Mouse (Mus musculus): ENCODE data around the gene Spns1. TPM values are rescaled to one million over a fixed set of nuclear protein-coding genes. Genes with fewer than 3 reads are reported as not detected.

Gene Spns1
- polyA plus RNA-seq, 1 experiment = 40.2 TPM

DNA sequence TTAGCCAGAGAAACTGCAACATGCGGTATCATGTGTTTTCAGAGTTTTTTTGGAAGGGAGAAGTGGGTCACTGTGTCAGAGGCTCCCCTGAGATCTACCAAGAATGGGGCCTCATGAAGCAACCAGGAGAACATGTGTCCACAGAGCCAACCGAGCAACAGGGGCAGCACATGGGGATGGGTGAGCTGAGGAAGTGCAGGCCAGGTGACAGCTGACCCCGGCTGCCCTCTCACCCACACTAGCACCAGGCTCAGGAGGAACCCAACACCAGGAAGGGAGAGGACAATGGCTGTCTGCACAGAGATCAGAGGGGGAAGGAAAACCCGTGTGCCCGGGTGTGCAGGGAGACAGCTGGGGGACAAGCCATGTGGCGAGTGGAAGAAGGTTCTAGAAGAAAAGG lies 2.7 kb downstream of the Spns1 start:
- TF ChIP-seq CTCF (IDR thresholded peaks at IDR 0.05; ENCODE audit: borderline replicate concordance, insufficient read depth, low read length) (no peak), POLR2A (IDR thresholded peaks at IDR 0.05; ENCODE audit: low read depth, low read length) (no peak)
- Histone ChIP-seq H3K4me3 (ENCODE audit: insufficient read depth, low read length) (no peak overlapping the region), H3K4me1 (ENCODE audit: control insufficient read depth, insufficient read depth, low read length) (peaks cover 2% of the 10 kb centered on the region; the same call in 1 of the 2 replicates), H3K27ac (ENCODE audit: insufficient read depth, low read length) (no peak overlapping the region)

- Histone ChIP-seq H3K4me1 (ENCODE audit: control insufficient read depth, insufficient read depth, low read length) (peaks cover 2% of the 10 kb centered on the region; the same call in 1 of the 2 replicates), H3K4me3 (ENCODE audit: insufficient read depth, low read length) (no peak overlapping the region), H3K27ac (ENCODE audit: insufficient read depth, low read length) (no peak overlapping the region)
- TF ChIP-seq POLR2A (IDR thresholded peaks at IDR 0.05; ENCODE audit: low read depth, low read length) (no peak), CTCF (IDR thresholded peaks at IDR 0.05; ENCODE audit: borderline replicate concordance, insufficient read depth, low read length) (no peak)
Measured at GRCm38 (mm10) chr7:126373007-126373406, 4.2 kb downstream of the Spns1 start.

- no peaks in the 10 kb centered on the region for H3K4me1 ChIP-seq (ENCODE audit: control insufficient read depth, insufficient read depth, low read length)
- no peak within 1 kb of the TSS for H3K4me3 ChIP-seq (ENCODE audit: insufficient read depth, low read length)
- H3K27ac ChIP-seq (ENCODE audit: insufficient read depth, low read length) = no peak within 1 kb of the TSS
- TF ChIP-seq POLR2A (IDR thresholded peaks at IDR 0.05; ENCODE audit: low read depth, low read length) (no peak), CTCF (IDR thresholded peaks at IDR 0.05; ENCODE audit: borderline replicate concordance, insufficient read depth, low read length) (no peak)
Measured at GRCm38 (mm10) chr7:126369393-126369792, 7.9 kb downstream of the Spns1 start, which contains the start of gene Lat. Lat (minus strand) TSS chr7:126369570.

DNA sequence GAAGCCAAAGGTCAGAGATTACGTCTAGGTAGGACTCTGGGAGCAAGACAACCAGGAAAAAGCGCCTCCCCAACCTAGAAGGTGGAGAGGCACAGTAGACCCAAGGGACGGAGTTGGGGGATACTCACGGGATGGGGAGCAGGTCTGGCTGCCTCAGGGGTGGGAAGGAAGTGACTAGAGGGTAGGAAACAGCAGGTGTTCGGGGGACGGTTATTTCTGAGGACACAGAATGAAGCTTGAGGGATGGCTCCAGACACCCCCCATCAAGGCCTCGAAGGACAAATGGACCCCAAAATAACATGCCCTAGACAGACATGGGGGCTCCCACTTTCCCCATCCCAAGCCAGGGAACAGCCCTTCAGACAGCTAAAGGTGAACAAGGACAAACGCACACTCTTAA lies 8.9 kb downstream of the Spns1 start:
- Histone ChIP-seq H3K4me3 (ENCODE audit: insufficient read depth, low read length) (no peak overlapping the region), H3K27ac (ENCODE audit: insufficient read depth, low read length) (no peak overlapping the region), H3K4me1 (ENCODE audit: control insufficient read depth, insufficient read depth, low read length) (no peaks in the 10 kb centered on the region)
- TF ChIP-seq POLR2A (IDR thresholded peaks at IDR 0.05; ENCODE audit: low read depth, low read length) = no peak
- no peak for TF ChIP-seq CTCF (IDR thresholded peaks at IDR 0.05; ENCODE audit: borderline replicate concordance, insufficient read depth, low read length)

GRCm38 (mm10) chr7:126367636-126368035 lies 9.6 kb downstream of the Spns1 start:
- TF ChIP-seq POLR2A (IDR thresholded peaks at IDR 0.05; ENCODE audit: low read depth, low read length) (no peak), CTCF (IDR thresholded peaks at IDR 0.05; ENCODE audit: borderline replicate concordance, insufficient read depth, low read length) (no peak)
- H3K27ac ChIP-seq (ENCODE audit: insufficient read depth, low read length) = no peak overlapping the region
- no peaks in the 10 kb centered on the region for H3K4me1 ChIP-seq (ENCODE audit: control insufficient read depth, insufficient read depth, low read length)
- H3K4me3 ChIP-seq (ENCODE audit: insufficient read depth, low read length) = no peak overlapping the region

GRCm38 (mm10) chr7:126363038-126363437 lies 14.2 kb downstream of the Spns1 start:
- H3K4me1 ChIP-seq (ENCODE audit: control insufficient read depth, insufficient read depth, low read length) = no peaks in the 10 kb centered on the region
- no peak overlapping the region for H3K27ac ChIP-seq (ENCODE audit: insufficient read depth, low read length)
- TF ChIP-seq POLR2A (IDR thresholded peaks at IDR 0.05; ENCODE audit: low read depth, low read length) (no peak), CTCF (IDR thresholded peaks at IDR 0.05; ENCODE audit: borderline replicate concordance, insufficient read depth, low read length) (no peak)
- no peak overlapping the region for H3K4me3 ChIP-seq (ENCODE audit: insufficient read depth, low read length)

DNA sequence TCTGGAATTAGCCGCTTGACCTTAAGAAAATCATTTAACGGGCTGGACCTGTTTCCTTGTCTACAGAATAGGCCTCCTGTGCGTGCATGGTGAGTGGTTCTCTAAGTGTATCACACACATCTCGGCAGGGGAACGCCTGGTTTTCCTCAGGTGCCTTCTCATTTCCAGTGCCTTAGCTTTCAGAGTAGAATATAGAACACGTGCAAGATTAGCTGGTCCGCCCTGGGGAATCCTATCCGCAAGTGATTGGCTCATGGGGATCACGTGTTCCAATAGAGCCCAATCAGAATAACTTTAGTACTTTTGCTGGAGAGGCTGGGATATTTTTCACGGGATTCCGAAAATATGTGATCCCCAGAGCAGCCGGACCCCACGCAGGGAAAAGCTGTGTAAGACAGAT lies 18.2 kb downstream of the Spns1 start:
- Histone ChIP-seq H3K4me1 (ENCODE audit: control insufficient read depth, insufficient read depth, low read length) (no peaks in the 10 kb centered on the region), H3K4me3 (ENCODE audit: insufficient read depth, low read length) (no peak overlapping the region), H3K27ac (ENCODE audit: insufficient read depth, low read length) (no peak overlapping the region)
- no peak for TF ChIP-seq CTCF (IDR thresholded peaks at IDR 0.05; ENCODE audit: borderline replicate concordance, insufficient read depth, low read length)
- no peak for TF ChIP-seq POLR2A (IDR thresholded peaks at IDR 0.05; ENCODE audit: low read depth, low read length)

- no peaks in the 10 kb centered on the region for H3K4me1 ChIP-seq (ENCODE audit: control insufficient read depth, insufficient read depth, low read length)
- no peak overlapping the region for H3K27ac ChIP-seq (ENCODE audit: insufficient read depth, low read length)
- TF ChIP-seq CTCF (IDR thresholded peaks at IDR 0.05; ENCODE audit: borderline replicate concordance, insufficient read depth, low read length) = no peak
- no peak for TF ChIP-seq POLR2A (IDR thresholded peaks at IDR 0.05; ENCODE audit: low read depth, low read length)
- H3K4me3 ChIP-seq (ENCODE audit: insufficient read depth, low read length) = no peak overlapping the region
Measured at GRCm38 (mm10) chr7:126358413-126358812, 18.8 kb downstream of the Spns1 start.

- no peak for TF ChIP-seq POLR2A (IDR thresholded peaks at IDR 0.05; ENCODE audit: low read depth, low read length)
- no peak for TF ChIP-seq CTCF (IDR thresholded peaks at IDR 0.05; ENCODE audit: borderline replicate concordance, insufficient read depth, low read length)
- Histone ChIP-seq H3K27ac (ENCODE audit: insufficient read depth, low read length) (no peak overlapping the region), H3K4me1 (ENCODE audit: control insufficient read depth, insufficient read depth, low read length) (no peaks in the 10 kb centered on the region), H3K4me3 (ENCODE audit: insufficient read depth, low read length) (no peak overlapping the region)
Measured at GRCm38 (mm10) chr7:126357838-126358237, 19.4 kb downstream of the Spns1 start.

- TF ChIP-seq CTCF (IDR thresholded peaks at IDR 0.05; ENCODE audit: borderline replicate concordance, insufficient read depth, low read length) (no peak), POLR2A (IDR thresholded peaks at IDR 0.05; ENCODE audit: low read depth, low read length) (no peak)
- Histone ChIP-seq H3K4me1 (ENCODE audit: control insufficient read depth, insufficient read depth, low read length) (no peaks in the 10 kb centered on the region), H3K4me3 (ENCODE audit: insufficient read depth, low read length) (no peak overlapping the region)
Measured at GRCm38 (mm10) chr7:126356793-126357591, 20.3 kb downstream of the Spns1 start.

More at GRCm38 (mm10) chr7:126356793-126357591, 20.3 kb downstream of the Spns1 start:
- no peak overlapping the region for H3K27ac ChIP-seq (ENCODE audit: insufficient read depth, low read length)
